Mouse (Mus musculus): ENCODE data around the gene Gm10961.

Gene Gm10961

DNA sequence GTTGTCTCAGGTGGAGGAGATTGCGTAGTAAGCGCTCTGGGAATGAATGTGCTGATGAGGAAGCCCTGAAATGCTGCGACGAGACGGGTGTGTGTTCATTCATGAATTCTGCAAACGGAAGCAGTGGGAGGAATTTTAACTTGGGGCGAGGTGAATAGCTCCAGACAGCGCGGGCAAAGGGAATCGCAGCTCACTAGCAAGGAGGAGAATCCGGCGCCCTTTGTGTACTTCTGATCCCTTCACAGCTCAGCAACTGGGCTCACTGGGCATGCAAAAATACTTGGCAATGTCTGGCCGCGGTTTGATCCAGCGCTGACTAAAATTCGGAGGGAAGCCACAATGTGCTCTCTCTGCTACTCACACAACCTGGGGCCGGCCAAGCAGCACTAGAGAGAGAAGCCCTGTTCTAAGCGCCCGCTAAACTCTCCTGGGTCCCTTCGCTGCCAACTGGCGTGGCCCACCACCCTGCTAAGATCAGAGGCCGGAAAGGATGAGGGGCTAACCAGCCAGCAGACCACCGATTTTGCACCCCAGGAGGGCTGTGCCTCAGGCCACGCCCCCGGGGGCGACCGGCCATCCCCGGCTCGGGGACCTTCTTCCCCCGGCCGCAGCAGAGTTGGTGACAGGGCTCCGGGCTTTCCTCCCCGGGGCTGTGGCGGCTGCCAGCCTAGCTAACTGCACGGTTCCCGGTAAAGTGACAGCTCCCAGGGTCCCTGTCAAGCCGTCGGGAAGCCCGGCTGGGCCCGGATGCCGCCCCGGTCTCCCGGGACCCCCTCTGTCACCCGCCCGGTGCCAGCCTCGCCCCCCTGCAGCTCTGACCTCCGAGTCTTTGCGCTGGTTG, at the start of gene Gm10961:
Gene Gm10961 (plus strand): TSS at position 641 of the 841 bp plus-strand sequence.
- no peak for DNase-seq (ENCODE audit: low read depth, low spot score)

DNA sequence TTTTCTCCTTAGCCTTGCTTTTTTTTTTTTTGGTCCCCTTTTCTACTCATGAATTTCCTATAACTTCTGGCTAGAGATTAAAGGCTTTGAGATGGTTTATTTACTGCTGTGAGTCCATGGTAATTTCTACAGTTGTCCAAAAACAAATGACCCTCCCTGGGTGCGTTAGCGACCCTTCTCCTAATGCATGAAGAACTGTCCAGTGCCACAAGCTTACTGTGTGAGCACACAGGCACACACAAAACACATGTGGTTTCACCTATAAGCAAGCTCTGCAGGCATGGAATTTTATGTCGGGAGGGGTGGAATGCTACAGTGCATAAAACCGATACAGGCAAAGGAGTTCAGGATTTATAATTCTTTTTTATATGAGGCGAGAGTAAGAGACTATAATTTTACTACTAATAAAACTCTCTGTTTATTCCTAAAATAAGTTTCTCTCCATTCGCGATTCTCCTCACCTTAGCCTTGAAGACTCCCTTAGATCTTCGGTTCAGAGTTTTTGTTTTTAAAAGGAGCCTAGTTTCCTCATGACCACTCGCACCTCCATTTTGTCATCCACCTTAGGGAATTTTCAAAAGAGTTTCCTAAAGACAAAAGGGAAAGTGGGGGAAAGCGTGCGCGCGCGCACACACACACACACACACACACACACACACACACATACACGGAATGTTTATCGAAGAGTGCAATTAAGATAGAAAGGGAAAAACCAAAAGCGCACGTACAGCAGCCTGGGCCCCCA, 48.8 kb upstream of the Gm10961 start:
- no peak for DNase-seq (ENCODE audit: low read depth, low spot score)

DNA sequence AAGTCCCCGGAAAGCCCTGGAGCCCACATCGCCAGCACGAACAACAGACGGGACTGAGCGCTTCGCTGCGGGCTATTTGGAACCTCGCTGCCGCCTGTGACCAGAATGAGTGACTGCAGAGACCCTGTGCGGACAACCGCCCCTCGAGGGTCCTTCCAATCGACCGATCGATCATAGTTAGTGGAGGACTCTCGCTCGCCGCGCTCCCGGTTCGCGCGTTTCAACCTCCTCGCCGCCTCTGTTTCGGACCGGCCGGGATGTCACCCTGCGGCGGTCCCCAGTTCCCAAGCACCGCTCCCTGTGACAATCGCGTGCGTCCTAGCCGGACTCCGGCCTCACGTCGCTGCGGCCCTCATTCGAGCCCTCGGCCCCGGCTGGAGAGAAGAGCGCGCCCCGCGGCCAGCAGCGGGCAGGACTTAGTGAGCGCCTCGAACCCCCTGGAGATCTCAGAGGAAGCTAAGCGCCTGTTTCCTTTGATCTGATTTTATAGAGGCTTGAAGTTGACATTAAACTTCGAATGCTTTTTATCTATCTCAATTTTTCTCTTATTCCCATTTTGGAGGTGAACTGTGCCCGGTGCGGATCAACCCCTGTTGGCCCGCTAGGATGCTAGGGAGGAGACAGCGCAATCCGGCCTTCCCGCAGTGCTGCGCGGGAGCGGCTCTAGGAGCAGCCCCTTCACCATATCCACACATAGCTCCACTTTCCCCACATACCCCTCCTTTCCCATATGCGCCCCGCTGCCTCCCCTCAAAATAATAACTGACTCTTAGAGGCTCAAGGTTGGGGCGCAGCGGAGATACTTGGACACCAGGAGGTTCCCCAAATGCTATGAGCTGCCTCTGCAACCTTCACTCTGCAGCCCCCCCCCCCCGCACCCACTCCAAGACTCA, 48.0 kb upstream of the Gm10961 start:
- DNase-seq (ENCODE audit: low read depth, low spot score), result no peak

GRCm38 (mm10) chr3:107583893-107584292, 47.2 kb upstream of the Gm10961 start:
- DNase-seq (ENCODE audit: low read depth, low spot score), result no peak

DNA sequence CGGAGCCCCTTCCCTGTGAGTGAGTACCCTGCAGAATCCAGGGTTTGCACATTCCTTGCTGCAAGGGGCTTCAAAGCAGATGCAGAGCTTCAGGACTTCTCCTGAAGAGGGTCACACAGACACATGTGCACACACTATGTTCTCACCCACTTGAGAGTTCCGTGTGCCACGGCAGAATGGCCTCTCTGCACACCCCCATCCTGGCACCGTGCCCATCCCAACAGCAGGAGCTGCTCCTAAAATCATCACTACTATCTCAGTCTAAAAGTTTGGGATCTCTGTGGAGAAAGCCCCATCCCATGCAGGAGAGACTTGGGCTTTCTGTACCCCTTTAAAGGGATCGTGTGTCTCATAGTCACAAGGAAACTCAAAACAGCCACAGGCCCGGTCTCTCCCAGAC, 44.6 kb upstream of the Gm10961 start:
- no peak for DNase-seq (ENCODE audit: low read depth, low spot score)

DNA sequence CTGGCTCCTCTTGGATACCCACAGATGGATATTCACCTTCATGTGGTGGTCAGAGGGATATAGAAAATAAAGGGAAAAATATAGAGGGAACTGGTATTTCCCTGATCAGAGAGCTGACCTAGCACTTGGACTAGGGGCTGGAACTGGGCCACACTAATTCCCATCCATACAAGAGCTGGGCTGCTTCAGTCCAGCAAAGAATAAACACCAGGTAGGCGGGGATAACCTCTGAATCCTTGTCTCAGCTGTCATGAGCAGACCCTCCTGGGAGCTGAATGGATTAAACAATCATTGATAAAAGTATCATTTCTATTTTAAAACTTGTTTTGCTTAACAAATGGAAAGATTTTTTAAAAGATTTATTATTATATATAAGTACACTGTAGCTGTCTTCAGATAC, 39.5 kb upstream of the Gm10961 start:
- no peak for DNase-seq (ENCODE audit: low read depth, low spot score)

DNA sequence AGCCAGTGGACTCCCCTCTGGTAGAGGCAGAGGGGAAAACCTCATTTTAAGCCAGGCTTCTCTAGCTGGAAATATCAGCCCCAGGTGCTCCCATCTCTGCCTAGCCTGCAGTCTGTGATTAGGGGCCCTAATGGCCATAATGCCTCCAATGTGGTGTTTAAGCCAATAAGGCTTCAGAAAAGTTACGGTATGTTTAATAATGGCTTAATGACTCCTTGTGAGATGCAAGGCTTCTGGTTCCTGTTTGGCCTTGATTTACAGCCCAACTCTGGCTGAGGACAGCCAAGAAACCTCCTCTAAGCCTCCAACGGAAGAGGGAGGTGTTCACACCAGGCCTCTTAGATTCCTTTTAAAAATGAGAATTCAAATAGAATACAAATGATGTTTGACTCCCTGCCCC, 37.5 kb upstream of the Gm10961 start:
- DNase-seq (ENCODE audit: low read depth, low spot score), result no peak

GRCm38 (mm10) chr3:107594662-107595263, 36.4 kb upstream of the Gm10961 start, which contains the start of gene Alx3:
Gene Alx3 (plus strand): TSS chr3:107595031.
- no peak for DNase-seq (ENCODE audit: low read depth, low spot score)

GRCm38 (mm10) chr3:107595264-107595937, 35.7 kb upstream of the Gm10961 start:
- DNase-seq (ENCODE audit: low read depth, low spot score), result no peak

DNA sequence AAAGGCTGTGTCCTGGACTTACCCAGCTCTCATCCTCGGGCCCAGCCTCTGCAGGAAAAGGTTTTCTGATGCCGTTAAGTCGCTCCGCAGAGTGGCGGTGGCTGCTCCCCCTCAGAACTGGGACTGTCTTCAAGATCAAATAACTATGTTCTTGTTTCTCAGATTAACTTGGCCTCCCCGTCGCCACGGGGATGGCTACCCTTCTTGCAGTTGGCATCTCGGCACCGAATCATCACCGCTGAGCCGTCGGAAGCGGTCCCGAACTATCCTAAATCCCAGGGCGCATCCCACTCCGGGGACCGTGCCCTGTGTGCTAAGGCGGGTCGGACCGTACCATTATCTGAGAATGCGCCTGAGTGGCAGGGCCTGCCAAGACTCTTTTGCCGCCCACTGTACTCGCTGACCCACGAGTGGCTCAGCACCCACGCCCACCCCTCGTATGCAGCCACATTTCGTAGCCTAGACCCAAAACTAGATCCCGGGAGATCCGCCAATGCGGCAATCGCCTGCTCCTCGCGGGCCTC, 35.1 kb upstream of the Gm10961 start:
- no peak for DNase-seq (ENCODE audit: low read depth, low spot score)

- no peak for DNase-seq (ENCODE audit: low read depth, low spot score)
These were observed 34.6 kb upstream of the Gm10961 start for GRCm38 (mm10) chr3:107596559-107596958.

- no peak for DNase-seq (ENCODE audit: low read depth, low spot score)
These were observed 34.0 kb upstream of the Gm10961 start for GRCm38 (mm10) chr3:107597134-107597533.

DNA sequence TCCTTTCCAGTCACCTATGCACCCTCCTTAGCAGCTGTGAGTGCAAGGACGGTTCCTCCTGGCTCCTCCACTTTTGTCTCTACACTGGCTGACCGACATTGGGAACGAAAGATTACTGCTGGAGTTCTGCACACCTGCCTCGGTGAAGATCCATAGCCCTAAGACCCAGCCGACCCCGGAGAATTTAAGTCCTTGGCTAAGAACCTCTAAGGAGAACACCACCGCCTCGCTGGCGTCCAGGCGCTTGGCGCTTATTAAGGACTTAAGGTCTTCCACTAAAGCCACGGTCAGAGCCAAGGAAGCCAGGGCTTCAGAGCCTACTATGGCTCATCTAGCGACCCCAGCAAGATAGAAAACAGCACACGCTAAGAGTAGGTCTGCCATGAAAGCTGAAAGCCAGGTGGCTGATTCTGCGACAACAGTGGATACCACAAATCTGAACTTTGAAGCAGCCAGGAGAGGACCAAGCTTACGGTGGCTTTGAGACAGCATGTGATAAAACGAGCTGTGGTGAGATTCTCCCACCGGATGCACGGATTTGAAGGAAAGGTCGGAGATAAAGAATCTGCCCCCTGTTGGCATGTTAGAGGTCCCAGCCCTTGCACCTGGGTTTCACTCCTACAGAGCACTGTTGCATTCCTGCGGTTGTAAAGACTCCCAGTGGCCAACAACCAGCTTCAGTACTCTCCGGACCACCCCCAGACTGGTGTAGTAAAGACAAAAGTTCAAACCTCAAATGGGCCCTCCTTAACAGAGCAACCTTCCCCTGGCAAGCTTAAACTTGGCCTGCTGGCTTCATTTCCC, 33.3 kb upstream of the Gm10961 start:
- DNase-seq (ENCODE audit: low read depth, low spot score), result no peak

DNA sequence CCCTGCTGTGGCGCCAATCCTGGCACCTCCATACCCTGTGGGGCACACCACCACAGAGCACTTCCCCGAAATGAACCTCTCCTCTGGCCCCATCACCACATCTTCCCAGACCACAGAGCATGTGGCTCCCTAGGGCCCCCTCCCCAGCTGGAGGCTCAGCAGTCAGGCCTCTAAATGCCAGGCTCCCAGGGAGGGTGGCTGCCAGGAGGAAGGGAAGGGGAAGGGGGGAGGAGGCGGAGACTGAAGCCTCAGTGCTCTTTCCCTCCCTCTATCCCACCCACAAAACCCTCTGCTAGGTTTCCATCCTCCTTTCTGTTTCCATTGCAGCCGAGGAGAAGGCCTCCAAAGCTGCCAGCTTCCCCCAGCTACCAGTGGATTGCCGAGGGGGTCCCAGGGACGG, 31.0 kb upstream of the Gm10961 start:
- no peak for DNase-seq (ENCODE audit: low read depth, low spot score)

- peak; percentile 21 for DNase-seq (ENCODE audit: low read depth, low spot score)
These were observed 25.8 kb upstream of the Gm10961 start for GRCm38 (mm10) chr3:107605304-107605703.

GRCm38 (mm10) chr3:107607221-107607620, 23.9 kb upstream of the Gm10961 start:
- no peak for DNase-seq (ENCODE audit: low read depth, low spot score)

GRCm38 (mm10) chr3:107608808-107609207, 22.3 kb upstream of the Gm10961 start:
- DNase-seq (ENCODE audit: low read depth, low spot score), result no peak

- no peak for DNase-seq (ENCODE audit: low read depth, low spot score)
These were observed 21.7 kb upstream of the Gm10961 start for GRCm38 (mm10) chr3:107609376-107609775.

DNA sequence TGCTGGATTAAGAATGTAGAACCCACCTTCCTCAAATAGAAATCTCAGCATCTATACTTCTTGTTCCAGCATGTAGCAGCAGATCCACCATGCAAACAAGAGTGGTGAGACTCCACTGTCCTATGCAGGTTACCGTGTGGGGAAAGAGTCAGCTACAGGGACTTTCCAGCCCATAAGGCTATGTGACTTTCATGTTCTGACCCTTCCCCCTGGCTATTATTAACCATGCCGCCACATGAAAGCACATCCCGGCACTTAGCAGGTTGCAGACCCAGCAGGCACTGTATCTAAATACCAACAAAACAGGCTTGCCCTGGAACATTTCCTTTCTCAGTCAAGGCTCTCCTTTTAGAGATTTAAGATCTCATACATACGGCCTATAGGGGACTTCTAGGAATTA, 19.7 kb upstream of the Gm10961 start:
- DNase-seq (ENCODE audit: low read depth, low spot score), result no peak
